Mouse (Mus musculus): ENCODE measurements around the gene Clec4a2. TPM values are rescaled to one million over a fixed set of nuclear protein-coding genes. Genes with fewer than 3 reads are reported as not detected.
"Not testable (repeated sequence)": the region's sequence is repeated elsewhere in the genome, so short reads cannot be mapped to it uniquely, and the experiment has no call there.

The Clec4a2 gene
- total RNA-seq (2021) = 1 to 10 TPM; 3.3 to 4.6 TPM
- long read RNA-seq, experiment 1 = 0 reads
- long read RNA-seq, experiment 2, partial matches to known transcripts = 0 of 2 reads
- long read RNA-seq, experiment 2, other reads (novel, unspliced or antisense) = 1 of 2 reads

GRCm38 (mm10) chr6:123106128-123106527 lies at the start of gene Clec4a2:
Gene Clec4a2, plus strand, starts transcription at chr6:123106428.
- not testable (repeated sequence) for DNase-seq (ENCODE audit: low spot score in 2 of 2)

- no peak for DNase-seq (ENCODE audit: low spot score in 2 of 2)
These were observed 10.9 kb upstream of the Clec4a2 start for GRCm38 (mm10) chr6:123095125-123095843.

- DNase-seq (ENCODE audit: low spot score in 2 of 2) = no peak
These were observed 17.0 kb downstream of the Clec4a2 start for GRCm38 (mm10) chr6:123123195-123123594.

- no peak for DNase-seq (ENCODE audit: low spot score in 2 of 2)
These were observed 20.9 kb downstream of the Clec4a2 start for GRCm38 (mm10) chr6:123127173-123127572.

GRCm38 (mm10) chr6:123137766-123138526 lies 31.7 kb downstream of the Clec4a2 start:
- not testable (repeated sequence) for DNase-seq (ENCODE audit: low spot score in 2 of 2)

GRCm38 (mm10) chr6:123170106-123170505 lies 63.9 kb downstream of the Clec4a2 start:
- no peak for DNase-seq (ENCODE audit: low spot score in 2 of 2)

- no peak for DNase-seq (ENCODE audit: low spot score in 2 of 2)
These were observed 64.8 kb downstream of the Clec4a2 start for GRCm38 (mm10) chr6:123171040-123171439.

- DNase-seq (ENCODE audit: low spot score in 2 of 2) = no peak
These were observed 66.4 kb downstream of the Clec4a2 start, which contains the start of gene Clec4b2 for GRCm38 (mm10) chr6:123172593-123172992. Gene Clec4b2, plus strand, starts transcription at chr6:123172893.

GRCm38 (mm10) chr6:123175549-123175948 lies 69.3 kb downstream of the Clec4a2 start:
- DNase-seq (ENCODE audit: low spot score in 2 of 2) = no peak

GRCm38 (mm10) chr6:123184862-123185261 lies 78.6 kb downstream of the Clec4a2 start:
- not testable (repeated sequence) for DNase-seq (ENCODE audit: low spot score in 2 of 2)

Other genes with a start within 250 kb of the Clec4a2 start
- gene Necap1, start 232.0 kb upstream of the Clec4a2 start, total RNA-seq (2021) = 10 to 100 TPM; 59.3 to 59.4 TPM
- 1 to 10 TPM; 2.5 to 4.6 TPM for gene Clec4a1, start 184.6 kb upstream of the Clec4a2 start, total RNA-seq (2021)
- gene Clec4a3, start 153.9 kb upstream of the Clec4a2 start, total RNA-seq (2021) = 1 to 10 TPM; 4.0 to 5.3 TPM
- not detected for gene Clec4a4, start 116.1 kb upstream of the Clec4a2 start, total RNA-seq (2021)
- under 1 TPM in 1 of 2 experiments, not detected in 1; 0.93 TPM for gene Clec4b1, start 56.5 kb upstream of the Clec4a2 start, total RNA-seq (2021)
- gene Clec4b2, start 66.5 kb downstream of the Clec4a2 start, total RNA-seq (2021) = not detected
- 1 to 10 TPM in 1 of 2 experiments, not detected in 1; 1.6 TPM for gene Clec4n, start 123.4 kb downstream of the Clec4a2 start, total RNA-seq (2021)
- 1 to 10 TPM; 1.1 to 2.5 TPM for gene Clec4d, start 155.7 kb downstream of the Clec4a2 start, total RNA-seq (2021)
- under 1 TPM in 1 of 2 experiments, not detected in 1; 0.36 TPM for gene Clec4e, start 183.4 kb downstream of the Clec4a2 start, total RNA-seq (2021)
- gene Vmn2r19, start 201.9 kb downstream of the Clec4a2 start, total RNA-seq (2021) = not detected